Mouse (Mus musculus) myocyte (in vitro differentiated cells): ENCODE data around the gene B230307C23Rik.

Experiments used
- POLR2A ChIP-seq: IDR thresholded peaks from one replicate; pipeline ENCODE4 v1.6.1; 2011; ENCODE audit warnings: low read depth, mild to moderate bottlenecking, control low read depth, moderate library complexity; ENCODE audit not compliant: insufficient read length
- REST ChIP-seq: IDR thresholded peaks from one replicate; pipeline ENCODE4 v1.6.1; 2011; ENCODE audit warnings: mild to moderate bottlenecking, control low read depth, moderate library complexity; ENCODE audit not compliant: insufficient read depth, insufficient read length
- TCF12 ChIP-seq: IDR thresholded peaks from one replicate; pipeline ENCODE4 v1.6.1; 2011; ENCODE audit warnings: mild to moderate bottlenecking, control low read depth; ENCODE audit not compliant: poor library complexity, insufficient read depth, severe bottlenecking

- TF ChIP-seq POLR2A: no peak
- no peak for TF ChIP-seq REST
- TF ChIP-seq TCF12: no peak
These were observed 48.3 kb upstream of the B230307C23Rik start for GRCm38 (mm10) chr16:97948836-97949235.
